ENCODE assay signal across 13 mouse cellular contexts in genomic region chr7:127628646-127629045, GRCm38 (mm10).
"Had no signal": no experiment of that assay in that cellular context is flagged by ENCODE, and none has a peak within 500 bp of the region (broad histone marks: within the 10 kb centered on the region; RNA-seq: fewer than 3 reads in every experiment).

No protein-coding gene starts in this region.

- H3K27ac ChIP-seq: kidney, postnatal 0 days; limb, embryonic 13.5 days; liver, embryonic 14.5 days; midbrain, embryonic 13.5 days; neural tube, embryonic 15.5 days had no signal

- H3K4me1 ChIP-seq: limb, embryonic 13.5 days; midbrain, embryonic 13.5 days; neural tube, embryonic 15.5 days had no signal

- ATAC-seq: intestine, postnatal 0 days; midbrain, embryonic 13.5 days had no signal

- DNase-seq: kidney, adult 8-10 months; kidney, postnatal 36 days; left cerebral cortex, postnatal 4 days; lung, adult 18-20 months; lung, postnatal 36 days; right cerebral cortex, adult 18-20 months; right cerebral cortex, postnatal 25 days had no signal

- H3K9ac ChIP-seq: limb, embryonic 13.5 days; liver, embryonic 14.5 days; midbrain, embryonic 13.5 days; neural tube, embryonic 15.5 days had no signal

- H3K27me3 ChIP-seq: limb, embryonic 13.5 days; midbrain, embryonic 13.5 days; neural tube, embryonic 15.5 days had no signal

- H3K4me2 ChIP-seq: limb, embryonic 13.5 days; midbrain, embryonic 13.5 days; neural tube, embryonic 15.5 days had no signal

- H3K4me3 ChIP-seq: limb, embryonic 13.5 days; midbrain, embryonic 13.5 days; neural tube, embryonic 15.5 days had no signal

- H3K9me3 ChIP-seq: limb, embryonic 13.5 days; midbrain, embryonic 13.5 days; neural tube, embryonic 15.5 days had no signal

- H3K36me3 ChIP-seq: limb, embryonic 13.5 days; midbrain, embryonic 13.5 days; neural tube, embryonic 15.5 days had no signal
